Mouse (Mus musculus) c-Kit-positive CD71-positive TER-119-negative erythroid progenitor cells, embryonic 14.5 days (primary cell): ENCODE data around the gene Isoc2a.
"Not testable (repeated sequence)": the region's sequence is repeated elsewhere in the genome, so short reads cannot be mapped to it uniquely, and the experiment has no call there.

Experiments used
- DNase-seq: peaks from one replicate; pipeline ENCODE4 v3.0.0-alpha.2; 2013; ENCODE audit warnings: low read depth

Isoc2a gene

DNA sequence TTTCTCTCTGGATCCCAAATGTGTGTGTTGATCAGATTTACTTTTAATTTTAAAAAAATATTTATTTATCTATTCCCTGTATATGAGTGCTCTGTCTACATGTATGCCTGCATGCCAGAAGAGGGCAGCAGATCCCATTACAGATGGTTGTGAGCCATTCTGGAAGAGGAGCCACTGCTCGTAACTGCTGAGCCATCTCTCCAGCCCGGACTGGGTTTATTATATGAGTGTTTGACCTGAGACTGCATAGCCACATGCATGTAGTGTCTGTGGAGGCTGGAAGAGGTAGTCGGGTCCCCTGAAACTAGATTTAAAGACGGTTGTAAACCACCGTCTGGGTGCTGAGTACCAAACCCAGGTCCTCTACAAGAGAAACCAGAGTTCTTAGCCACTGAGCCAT, 11.9 kb upstream of the Isoc2a start:
- no peak for DNase-seq

DNA sequence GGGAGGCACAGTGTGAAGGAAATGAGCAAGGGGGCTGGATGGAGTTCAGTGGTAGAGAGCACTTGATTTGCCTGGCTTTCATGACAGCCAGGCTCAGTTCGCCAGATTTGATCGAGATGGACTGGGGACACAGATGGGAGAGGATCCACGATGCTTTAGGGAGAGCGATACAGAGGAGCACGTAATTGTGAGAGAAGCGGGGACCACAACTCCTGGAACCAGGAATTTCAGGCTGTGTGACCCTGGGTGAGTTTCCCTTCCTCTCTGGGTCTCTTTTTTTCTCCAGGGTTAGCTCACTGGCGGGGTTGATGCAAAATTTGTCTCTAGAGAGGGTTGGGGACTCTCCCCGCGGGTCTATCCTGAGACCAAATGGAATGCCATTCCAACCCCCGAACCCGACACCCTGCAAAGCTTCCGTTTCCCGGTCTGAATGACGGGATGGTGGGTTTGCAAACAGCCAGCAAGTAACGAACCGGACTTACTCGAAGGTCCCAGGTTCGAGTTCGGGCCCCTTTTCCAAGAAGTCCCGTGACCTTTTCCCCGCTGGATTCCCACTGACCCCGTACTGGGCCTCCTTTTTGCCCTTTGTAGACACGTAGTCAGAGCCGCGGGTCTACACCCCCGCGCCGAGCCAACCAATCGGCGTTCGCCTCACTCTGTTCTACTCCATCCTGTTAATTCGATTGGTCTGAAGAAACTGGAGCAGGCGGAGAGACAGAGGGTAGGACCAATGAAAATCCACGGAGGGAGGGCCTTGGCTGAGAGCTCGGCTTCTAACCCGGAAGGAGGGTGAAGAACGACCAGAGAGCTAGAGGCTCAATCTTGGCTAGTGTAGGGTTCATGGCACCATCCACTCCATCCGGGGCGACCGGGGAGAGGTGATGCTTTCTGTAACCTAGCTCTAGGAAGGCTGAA, 11.1 kb upstream of the Isoc2a start:
- DNase-seq = peak; percentile 97

DNA sequence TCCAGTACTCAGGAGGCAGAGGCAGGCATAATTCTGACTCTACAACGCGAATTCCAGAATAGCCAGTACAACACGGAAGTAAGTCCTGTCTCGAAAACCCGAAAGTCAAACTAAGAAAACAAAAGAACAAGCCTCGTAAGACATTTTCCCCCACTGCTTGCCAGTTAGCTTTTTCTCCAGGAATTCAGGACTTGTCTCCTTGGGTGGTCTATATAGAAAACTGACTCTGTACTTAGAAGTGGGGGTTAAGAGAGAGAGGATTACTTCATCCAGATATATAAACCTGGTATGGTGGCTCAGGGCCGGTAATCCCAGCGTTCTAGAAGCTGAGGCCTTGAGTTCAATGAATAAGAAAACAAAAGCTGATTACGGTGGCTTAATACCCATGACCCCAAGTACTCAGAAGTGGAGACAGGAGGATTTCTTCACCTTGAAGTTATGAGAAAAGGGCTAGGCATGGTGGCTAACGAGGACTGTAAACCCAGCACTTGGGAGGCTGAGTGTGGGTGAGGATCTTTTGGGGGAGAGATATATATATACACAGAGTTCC, 10.2 kb upstream of the Isoc2a start:
- DNase-seq = no peak

DNA sequence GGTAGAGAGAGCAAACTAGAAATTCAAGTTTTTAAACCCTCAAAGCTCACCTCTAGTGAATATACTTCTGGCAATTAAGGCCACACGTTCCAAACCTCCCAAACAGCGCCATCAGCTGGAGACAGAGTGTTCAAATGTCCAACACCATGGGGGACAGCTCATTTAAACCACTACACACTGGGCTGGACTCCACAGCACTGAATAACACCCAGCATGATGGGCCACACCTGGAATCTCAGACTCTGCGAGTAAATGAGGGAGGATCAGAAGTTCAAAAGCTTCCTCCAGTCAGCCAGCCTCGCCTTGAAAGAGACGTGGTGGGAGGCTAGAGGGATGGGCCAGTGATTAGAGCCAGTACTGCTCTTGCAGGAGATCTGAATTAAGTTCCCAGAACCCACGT, 6.8 kb upstream of the Isoc2a start, which contains the start of gene Isoc2b:
Gene Isoc2b, minus strand, starts transcription at position 126 of the 400 bp plus-strand sequence.
- DNase-seq = no peak

DNA sequence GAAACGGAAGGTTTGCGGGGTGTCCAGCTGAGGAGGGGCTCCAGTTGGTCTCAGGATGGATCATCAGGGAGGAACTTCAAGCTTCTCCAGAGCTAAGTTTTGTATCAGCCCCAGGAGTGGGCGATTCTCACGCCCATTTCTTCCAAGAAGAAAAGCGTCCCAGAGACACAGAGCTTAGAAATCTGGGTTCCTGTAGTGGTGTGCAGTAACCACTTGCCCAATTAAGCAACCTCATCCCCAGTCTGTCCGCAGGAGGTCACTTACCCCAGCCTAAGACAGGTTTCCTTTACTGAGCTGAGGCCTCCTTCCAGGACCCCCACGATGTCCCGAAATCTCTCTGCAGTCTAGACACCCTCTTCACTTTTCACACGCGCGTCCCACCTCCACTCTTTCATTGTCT, 273 bp downstream of the Isoc2a start:
- DNase-seq = no peak

DNA sequence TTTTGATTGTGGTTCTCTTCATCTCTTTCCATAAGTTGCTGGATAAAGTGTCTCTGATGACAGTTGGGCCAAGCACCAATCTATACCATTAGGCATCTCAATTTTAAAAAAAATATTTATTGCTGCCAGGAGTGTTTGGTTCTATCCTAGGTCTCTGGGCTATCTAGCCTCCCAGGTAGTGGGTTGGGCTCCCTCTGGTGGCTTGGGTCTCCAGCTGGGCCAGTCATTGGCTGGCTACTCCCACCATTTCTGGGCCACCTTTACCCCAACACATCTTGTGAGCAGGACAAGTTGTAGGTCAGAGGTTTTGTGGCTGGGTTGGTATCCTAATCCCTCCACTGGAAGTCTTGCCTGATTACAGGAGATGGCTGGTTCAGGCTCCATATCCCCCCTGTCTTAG, 1.2 kb downstream of the Isoc2a start:
- DNase-seq = no peak

DNA sequence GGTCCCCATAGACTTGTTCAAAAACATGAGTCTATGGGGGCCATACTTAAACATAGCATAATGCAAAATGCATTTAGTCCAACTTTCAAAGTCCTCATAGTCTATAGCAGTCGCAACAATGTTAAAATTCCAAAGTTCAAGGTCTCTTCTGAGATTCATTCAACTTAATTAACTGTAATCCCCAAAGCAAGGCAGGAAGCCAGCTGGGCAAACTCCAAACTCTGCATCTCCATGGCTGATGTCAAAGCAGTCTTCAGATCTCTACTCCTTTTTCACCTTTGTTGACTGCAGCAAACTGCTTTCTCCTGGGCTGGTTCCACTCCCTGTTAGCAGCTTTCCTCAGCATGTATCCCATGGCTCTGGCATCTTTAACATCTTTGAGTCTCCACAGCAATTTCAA, 2.1 kb downstream of the Isoc2a start:
- not testable (repeated sequence) for DNase-seq

DNA sequence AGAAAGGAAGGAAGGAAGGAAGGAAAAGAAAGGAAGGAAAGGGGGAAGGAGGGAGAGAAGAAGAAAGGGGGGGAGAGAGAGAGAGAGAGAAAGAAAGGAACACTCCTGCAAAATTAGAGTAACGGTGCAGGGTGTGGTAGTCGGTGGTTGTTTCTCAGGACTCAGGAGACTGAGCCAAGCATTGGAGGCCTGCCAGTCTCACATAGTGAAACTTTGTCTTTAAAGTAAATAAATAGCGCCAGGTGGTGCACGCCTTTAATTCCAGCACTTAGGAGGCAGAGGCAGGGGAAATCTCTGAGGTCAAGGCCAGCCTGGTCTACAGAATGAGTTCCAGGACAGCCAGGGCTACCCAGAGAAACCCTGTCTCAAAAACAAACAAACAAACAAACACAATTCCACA, 9.7 kb downstream of the Isoc2a start:
- DNase-seq = no peak

DNA sequence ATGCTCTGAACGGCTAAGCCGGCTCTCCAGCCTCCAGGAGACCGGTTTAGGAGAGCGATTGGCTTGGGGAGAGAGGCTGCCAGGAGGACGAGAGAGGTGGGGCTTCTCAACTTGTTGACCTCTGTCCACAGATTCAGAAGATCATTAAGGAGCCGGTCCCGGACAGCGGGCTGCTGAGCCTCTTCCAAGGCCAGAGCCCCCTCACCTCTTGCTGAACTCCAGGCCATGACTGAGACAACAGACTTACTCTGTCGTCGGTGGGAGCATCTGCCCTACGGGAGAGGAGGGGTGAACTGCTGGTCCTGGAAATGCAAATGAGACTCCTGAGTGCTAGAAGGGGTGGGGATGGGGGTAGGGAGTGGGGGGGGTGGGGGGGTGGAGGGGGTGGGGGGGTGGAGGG, 18.2 kb downstream of the Isoc2a start:
- no peak for DNase-seq

DNA sequence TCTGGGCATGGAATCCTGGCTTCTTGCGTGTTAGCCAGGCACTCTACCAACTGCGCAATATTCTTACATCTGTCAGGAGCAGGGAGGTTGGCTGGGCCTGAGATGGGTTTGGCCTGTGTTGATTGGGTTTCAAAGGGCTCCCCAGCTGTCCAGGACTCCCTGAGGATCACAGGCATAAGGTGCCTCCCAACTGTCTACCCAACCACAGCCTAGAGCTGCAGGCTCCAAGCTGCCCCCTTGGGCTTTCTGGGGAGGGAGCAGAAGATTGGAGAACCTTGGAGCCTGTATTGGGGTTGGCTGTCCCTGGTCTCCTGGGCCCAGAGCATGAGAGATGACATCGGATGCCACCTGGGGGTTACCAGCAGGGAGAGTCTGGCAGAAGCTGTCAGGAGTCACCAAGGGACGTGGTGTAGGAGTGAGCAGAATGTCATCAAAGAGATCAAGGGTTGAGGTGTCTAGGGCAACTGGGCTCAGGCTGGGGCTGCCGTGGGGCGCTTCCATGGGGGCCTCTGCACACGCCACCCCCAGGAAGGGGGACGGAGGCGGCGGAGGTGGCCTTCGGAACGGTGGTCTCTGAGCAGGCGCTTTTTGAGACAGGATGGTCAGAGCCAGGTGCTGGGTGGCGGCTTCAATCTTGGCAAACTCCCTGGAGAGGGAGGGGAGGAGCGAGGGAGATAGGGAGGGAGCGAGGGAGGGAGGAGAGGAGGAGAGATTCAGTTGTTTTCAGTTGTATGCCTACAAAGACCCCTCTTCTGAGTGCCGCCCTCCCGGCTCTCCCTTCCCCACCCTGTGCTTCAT, 22.1 kb downstream of the Isoc2a start:
- no peak for DNase-seq

DNA sequence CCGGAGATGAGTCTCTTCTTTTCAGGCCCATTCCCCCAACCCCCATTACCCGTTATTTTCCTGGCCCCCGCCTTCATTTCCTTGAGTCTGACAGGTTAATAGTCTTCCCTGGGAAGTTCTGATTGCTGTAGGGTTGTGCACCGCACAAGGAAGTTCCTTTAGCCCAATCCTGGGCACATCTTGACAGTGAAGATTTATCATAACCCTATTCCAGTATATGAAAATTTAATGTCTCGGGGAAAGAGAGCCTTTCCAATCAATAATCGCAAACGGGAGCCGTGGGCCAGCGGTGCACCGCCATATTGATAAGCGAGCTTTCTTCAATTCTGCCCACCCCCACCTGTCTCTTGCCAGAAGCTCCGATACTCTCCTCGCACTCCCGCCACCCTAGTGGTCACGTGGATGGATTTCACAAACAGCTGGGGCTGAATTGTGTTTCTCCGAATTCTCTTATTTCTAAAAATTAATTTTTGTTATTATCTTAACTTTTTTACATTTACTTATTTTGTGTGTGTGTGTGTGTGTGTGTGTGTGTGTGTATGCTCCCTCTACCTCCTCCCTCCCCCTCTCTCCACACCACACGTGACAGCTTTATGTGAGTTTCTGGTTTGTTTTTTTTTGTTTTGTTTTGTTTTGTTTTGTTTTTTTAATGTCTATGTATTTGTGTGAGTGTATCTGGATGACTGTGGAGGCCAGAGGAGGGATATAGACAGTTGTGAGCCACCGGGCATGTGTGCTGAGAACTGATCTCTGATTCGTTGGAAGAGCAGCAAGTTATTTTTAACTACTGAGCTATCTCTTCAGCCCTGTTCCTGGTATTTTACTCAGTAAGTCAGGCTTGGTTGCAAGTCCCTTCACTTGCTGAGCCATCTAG, 22.9 kb downstream of the Isoc2a start:
- DNase-seq = no peak

DNA sequence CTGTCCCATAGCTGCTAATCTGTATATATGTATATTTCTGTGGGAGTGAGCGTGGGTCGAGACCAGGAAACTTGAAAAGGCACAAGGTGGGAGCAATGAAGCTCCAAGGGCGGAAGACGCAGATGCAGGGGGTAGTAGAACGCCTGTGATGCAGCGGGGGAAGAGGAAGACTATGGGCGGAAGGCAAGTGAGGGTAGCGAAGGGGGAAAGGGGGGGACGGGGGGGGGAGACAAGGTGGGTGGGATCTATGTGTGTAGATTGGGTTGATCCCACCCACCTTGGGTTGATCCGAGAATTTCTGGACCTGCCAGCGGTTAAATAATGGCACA, 23.5 kb downstream of the Isoc2a start:
- DNase-seq = no peak

DNA sequence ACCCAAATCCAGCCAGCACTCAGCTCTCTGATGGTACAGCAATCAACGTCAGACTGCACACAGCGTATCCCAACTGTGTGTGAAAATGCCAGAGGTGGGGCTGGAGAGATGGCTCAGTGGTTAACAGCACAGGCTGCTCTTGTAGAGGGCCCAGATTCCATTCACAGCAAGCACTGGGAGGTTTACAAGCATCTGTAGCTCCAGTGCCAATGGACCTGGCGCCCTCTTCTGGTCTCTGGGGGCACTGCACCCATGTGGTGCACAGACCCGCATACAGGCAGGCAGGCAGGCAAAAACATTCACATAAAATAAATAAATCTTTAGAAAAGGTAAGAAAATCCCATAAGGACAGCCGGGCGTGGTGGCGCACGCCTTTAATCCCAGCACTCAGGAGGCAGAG, 24.2 kb downstream of the Isoc2a start:
- no peak for DNase-seq

DNA sequence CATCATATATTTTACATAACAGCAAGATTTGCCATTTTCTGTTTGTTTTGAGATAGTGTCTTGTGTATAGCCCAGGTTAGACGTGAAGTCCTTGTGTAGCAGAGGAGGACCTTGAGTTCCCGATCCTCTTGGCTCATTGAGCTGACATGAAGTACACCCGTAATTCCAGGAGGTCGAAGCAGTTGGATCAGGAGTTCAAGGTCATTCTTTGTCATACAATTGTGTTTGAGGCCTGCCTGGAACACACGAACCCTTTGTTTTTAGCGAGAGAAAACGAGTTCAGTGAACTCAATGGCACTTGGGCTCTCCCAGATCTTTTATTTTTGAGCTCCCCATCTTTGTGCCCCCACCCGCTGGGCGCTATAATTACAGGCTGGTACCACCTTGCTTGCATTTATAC, 25.5 kb downstream of the Isoc2a start:
- DNase-seq = no peak

DNA sequence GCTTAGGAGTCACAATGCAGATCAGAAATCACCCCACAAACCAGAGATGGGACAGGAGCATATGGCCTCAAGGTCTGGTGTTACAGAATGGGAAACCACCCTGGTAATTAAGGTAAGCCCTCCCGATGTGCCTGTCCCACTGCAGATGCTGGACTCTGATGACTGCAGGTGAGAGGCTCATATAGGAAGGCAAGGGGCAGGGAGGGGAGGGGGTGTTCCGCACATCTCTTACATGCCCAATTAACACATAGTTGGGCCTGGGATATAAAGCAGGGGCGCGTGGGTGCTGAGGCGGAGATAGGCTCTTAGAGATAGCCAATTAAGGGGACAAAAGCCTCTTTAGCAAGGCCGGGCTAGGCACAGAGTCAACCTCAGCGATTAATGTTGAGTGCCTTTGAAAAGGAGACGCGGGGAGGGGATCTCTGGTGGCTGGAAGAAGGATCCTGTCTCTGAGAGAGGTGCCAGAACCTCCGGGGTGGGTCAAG, 29.6 kb downstream of the Isoc2a start, which contains the start of gene Gm36210:
Gene Gm36210, minus strand, starts transcription at position 51 of the 485 bp plus-strand sequence.
- no peak for DNase-seq

DNA sequence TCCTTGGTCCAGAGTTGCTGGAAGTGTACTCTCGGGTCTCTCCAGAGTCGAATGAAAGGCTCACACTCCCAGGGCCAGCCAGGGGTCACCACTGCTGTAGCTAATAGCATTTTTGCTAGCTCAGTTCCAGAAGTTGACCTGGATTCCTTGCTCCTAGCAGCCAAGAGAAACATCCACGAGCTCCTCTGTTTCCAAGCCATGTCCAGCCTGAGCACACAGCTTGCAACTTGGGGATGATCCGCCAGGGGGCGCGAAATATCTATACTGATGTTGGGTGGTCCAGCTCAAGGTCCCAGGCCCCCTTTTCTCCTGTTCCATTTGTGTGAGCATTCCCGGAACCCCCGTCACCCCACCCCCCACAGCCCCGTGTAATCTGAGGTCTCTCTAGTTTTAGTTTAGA, 34.6 kb downstream of the Isoc2a start:
- no peak for DNase-seq

DNA sequence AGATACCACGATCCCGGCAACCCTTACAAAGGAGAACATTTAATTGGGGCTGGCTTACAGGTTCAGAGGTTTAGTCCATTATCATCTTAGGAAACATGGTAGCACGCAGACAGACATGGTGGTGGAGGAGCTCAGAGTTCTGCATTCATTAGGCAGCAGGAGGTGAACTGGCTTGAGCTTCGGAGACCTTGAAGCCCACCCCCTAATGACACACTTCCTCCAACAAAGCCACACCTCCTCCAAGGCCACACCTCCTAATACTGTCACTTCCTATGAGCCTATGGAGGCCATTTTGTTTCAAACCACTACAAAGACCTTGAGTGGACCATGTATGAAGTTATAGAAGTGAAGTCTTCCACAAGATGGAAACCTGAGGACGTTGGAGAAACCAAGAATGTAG, 35.3 kb downstream of the Isoc2a start:
- no peak for DNase-seq

DNA sequence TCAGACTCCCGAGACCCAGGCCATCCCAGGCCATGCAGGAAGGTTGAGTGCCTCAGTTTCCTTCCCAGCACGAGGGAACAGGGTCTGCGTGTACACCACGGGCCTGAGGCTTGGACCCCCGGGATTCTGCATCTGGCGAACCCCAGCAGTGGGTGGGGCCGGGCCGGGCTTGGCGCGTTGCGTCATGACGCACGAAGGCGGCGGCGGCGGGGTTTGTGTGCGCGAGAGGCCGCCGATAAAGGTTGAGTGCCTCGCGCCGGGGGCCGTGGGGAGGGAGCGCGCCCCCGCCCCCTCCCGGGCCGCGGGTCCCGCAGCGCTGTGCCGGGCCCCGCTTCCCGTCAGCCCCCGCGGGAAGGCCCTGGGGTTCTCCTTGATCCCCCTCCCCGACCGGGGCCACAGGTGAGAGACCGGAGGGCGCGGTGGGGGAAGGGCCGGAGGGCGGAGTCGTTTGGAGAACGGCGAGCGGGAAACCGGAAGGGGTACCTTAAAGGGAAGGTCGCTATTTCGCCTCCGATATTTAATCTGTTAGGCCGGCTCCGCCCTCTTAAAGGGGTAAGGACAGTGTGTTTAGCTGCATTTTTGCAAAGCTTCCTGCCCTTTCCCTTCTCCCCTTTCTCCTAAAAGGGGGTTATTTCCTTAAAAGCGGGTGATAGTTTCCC, 38.2 kb downstream of the Isoc2a start, which contains the start of gene Zfp628:
Gene Zfp628, plus strand, starts transcription at position 211 of the 659 bp plus-strand sequence.
- peak; percentile 90 for DNase-seq

DNA sequence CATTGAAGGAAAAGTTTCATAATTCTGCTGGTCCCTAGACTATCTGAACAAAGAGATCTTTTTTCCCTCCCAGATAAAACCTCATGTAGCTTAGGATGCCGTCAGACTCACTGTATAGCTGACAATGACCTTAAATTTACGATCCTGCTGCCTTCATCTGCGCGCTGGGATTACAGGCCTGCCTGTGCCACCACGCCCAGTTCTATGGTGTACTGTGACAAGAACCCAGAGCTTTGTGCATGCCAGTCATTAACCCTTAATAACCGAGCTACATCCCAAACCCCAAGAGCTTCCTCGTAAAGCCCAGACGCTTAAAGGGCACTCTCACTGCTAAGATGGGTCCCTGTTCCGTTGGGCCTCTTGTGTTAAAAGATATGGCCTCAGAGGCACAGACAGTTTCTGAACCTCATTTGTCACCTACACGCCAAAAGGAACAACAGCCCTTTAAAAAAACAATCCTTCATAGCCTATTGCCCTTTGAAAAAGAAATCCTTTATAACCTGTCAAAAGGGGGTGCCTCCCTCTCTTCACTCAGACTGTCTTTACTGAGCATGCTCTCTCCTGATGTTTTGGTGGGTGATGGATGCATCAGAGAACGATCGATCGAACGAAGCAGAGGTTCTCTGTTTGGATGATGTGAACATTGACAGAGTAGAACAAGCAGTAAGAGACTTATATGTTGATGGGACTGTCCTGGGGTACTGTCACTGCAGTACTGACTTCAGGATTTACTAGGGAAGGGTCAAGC, 38.9 kb downstream of the Isoc2a start:
- no peak for DNase-seq

DNA sequence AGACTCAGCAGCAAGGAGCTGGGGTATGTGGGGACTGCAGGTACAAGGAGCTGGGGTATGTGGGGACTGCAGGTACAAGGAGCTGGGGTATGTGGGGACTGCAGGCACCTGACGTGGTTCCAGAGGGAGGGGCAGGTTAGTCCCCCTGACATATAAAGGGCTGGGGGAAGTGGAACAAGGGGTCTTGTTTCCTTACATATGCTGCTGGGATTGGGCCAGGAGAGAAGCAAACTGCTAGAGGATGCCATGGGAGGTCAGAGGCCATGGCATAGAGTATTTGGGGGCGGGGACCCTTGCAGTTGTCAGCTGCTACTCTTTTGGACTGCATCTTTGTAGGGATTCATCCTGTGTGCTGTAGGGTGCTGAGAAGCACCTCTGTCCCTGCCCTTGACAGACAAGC, 40.5 kb downstream of the Isoc2a start:
- DNase-seq = no peak
